ENCODE assay signal across 8 mouse cellular contexts in the genomic region with DNA sequence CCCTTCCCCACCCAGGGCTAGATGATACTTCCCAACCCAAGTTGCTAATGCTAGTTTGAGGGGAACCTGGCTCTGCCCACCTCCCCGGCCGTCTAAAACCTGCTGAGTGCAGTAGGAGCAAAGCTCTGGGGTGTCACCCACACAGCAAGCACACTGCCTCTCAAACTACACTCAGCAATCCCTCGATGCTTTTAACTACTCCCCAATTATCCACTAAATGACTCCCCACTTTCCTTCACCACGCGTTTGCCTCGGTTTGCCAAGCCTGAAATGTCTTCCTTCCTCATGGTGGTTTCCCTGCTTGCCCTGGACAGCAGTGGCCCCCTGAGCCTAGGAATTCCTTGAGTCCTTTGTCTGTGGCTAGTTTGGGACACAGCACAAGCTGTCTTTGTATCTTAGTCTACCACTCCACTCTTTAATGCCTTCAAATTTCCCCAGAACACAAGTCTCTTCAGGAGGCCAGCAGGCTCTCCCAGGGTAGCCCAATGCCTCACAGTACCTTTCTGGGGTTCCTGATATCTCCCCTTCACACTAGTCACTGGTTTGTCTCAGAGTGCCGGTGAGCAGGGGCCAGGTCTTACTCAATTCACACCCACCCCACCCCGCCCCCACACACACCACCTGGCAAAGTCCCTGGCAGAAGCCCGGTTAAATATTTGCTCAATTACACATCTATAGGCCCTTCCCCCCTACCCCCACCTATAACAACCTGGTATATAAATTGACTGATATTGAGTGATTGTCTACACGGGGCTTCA. TPM values are rescaled to one million over a fixed set of nuclear protein-coding genes. Genes with fewer than 3 reads are reported as not detected.
DNase-seq lines count a peak whose midpoint lies in the region; ATAC-seq lines count a peak whose summit lies in the region.

No protein-coding gene starts in this region.

- WGBS in limb, embryonic 15.5 days, result 11% methylated on average over 10 of the region's 10 CpGs

- H3K4me2 ChIP-seq in limb, embryonic 15.5 days, result peak overlapping the region; percentile 84

- intact Hi-C loops in left cerebral cortex, postnatal 4 days (cut with DNase I), result no loop called here

- peak; percentile 6 for DNase-seq in urinary bladder, postnatal 25 days (ENCODE audit: low spot score)
- DNase-seq in urinary bladder, postnatal 10 days (ENCODE audit: low spot score), result no peak
- DNase-seq in left cerebral cortex, postnatal 4 days, result no peak
- no peak for DNase-seq in urinary bladder, postnatal 36 days (ENCODE audit: low spot score in 2 of 2)
- no peak for DNase-seq in urinary bladder, postnatal 14 days (ENCODE audit: low spot score)

- ATAC-seq in erythroblast, adult 5-6 weeks (replicated peaks; ENCODE audit: low FRiP score, poor library complexity, severe bottlenecking), result no peak
- no peak for ATAC-seq in limb, embryonic 15.5 days (ENCODE audit: insufficient number of reproducible peaks, low FRiP score, low TSS enrichment, low read depth)

- H3K4me1 ChIP-seq in erythroblast, embryonic 14.5 days (ENCODE audit: control insufficient read depth), result peaks cover 84% of the 10 kb centered on the region
- peaks cover 61% of the 10 kb centered on the region for H3K4me1 ChIP-seq in limb, embryonic 15.5 days

- H3K27ac ChIP-seq in limb, embryonic 15.5 days, result peak overlapping the region; percentile 28

- no peaks in the 10 kb centered on the region for H3K27me3 ChIP-seq in erythroblast, embryonic 14.5 days (ENCODE audit: control insufficient read depth)
- no peaks in the 10 kb centered on the region for H3K27me3 ChIP-seq in limb, embryonic 15.5 days

- no peaks in the 10 kb centered on the region for H3K9me3 ChIP-seq in erythroblast, embryonic 14.5 days (ENCODE audit: control insufficient read depth, low read length)
- no peaks in the 10 kb centered on the region for H3K9me3 ChIP-seq in limb, embryonic 15.5 days

- H3K36me3 ChIP-seq in erythroblast, embryonic 14.5 days (ENCODE audit: control insufficient read depth), result peaks cover 33% of the 10 kb centered on the region
- H3K36me3 ChIP-seq in limb, embryonic 15.5 days, result no peaks in the 10 kb centered on the region

- no peak overlapping the region for H3K9ac ChIP-seq in limb, embryonic 15.5 days

- peak overlapping the region; percentile 74 for H3K4me3 ChIP-seq in erythroblast, embryonic 14.5 days (replicated peaks)
- peak overlapping the region; percentile 96 for H3K4me3 ChIP-seq in limb, embryonic 15.5 days

RNA-seq across cellular contexts. Expression of a gene that starts 2.3 kb away (rescaled TPM):
- 10.4 and 10.9 TPM in 2 replicates for polyA plus RNA-seq in erythroblast, embryonic 14.5 days (2012)
- total RNA-seq in erythroblast, adult 5-6 weeks (2015; ENCODE audit: low replicate concordance), result 105 and 110 TPM in 2 replicates
- 158 and 246 TPM in 2 replicates for total RNA-seq in erythroblast, adult 5-6 weeks (2017; ENCODE audit: low replicate concordance)
- polyA plus RNA-seq in limb, embryonic 15.5 days (2015; fragmentation: Nextera tagmentation; extraction: Ambion mirVana), result 39.9 and 44.1 TPM in 2 replicates
- total RNA-seq in left cerebral cortex, postnatal 4 days (2021), result 10 to 100 TPM; 59.5 to 63.4 TPM
